Mouse (Mus musculus) forebrain, postnatal 0 days (tissue): ENCODE measurements at regions not wholly inside any gene's neighbourhood (a gene's known extent, or its start where the extent isn't known, plus 50 kb on each side); places are given as distances from the start of the nearest gene placed in this dataset.

Experiments used
- ATAC-seq: fragments of 200-750 bp; cut with Nextera tagmentation; 2 replicates; pipeline ENCODE4 v1.8.0; 2017; ENCODE audit warnings: mild to moderate bottlenecking, moderate library complexity
- DNase-seq: peaks from one replicate; pipeline ENCODE4 v3.0.0-alpha.2; 2015
- H3K27ac ChIP-seq: fragments of 300-500 bp; sonication (generic); 2 replicates; pipeline ENCODE4 v1.5.1; 2014; ENCODE audit warnings: low read depth, mild to moderate bottlenecking, antibody characterized with exemption, low read length, moderate library complexity, mixed read lengths
- H3K27me3 ChIP-seq: fragments of 300-500 bp; sonication (generic); 2 replicates; pipeline ENCODE4 v1.6.1; 2014; ENCODE audit warnings: mild to moderate bottlenecking, low read length, mixed read lengths; ENCODE audit not compliant: insufficient read depth
- H3K36me3 ChIP-seq: fragments of 300-500 bp; sonication (generic); 2 replicates; pipeline ENCODE4 v1.6.1; 2014; ENCODE audit warnings: mild to moderate bottlenecking, moderate library complexity; ENCODE audit not compliant: insufficient read depth
- H3K4me1 ChIP-seq: fragments of 300-500 bp; sonication (generic); 2 replicates; pipeline ENCODE4 v1.6.1; 2014; ENCODE audit warnings: antibody characterized with exemption; ENCODE audit not compliant: insufficient read depth
- H3K4me2 ChIP-seq: fragments of 300-500 bp; sonication (generic); 2 replicates; pipeline ENCODE4 v1.6.1; 2014; ENCODE audit warnings: low read depth, mild to moderate bottlenecking, moderate library complexity
- H3K4me3 ChIP-seq: fragments of 300-500 bp; sonication (generic); 2 replicates; pipeline ENCODE4 v1.5.1; 2014; ENCODE audit warnings: low read depth, low read length, mixed read lengths
- H3K9ac ChIP-seq: fragments of 300-500 bp; sonication (generic); 2 replicates; pipeline ENCODE4 v1.6.1; 2014; ENCODE audit warnings: mild to moderate bottlenecking
- H3K9me3 ChIP-seq: fragments of 300-500 bp; sonication (generic); 2 replicates; pipeline ENCODE4 v1.6.1; 2016; ENCODE audit warnings: low read length
- CTCF ChIP-seq: sonication (generic); IDR thresholded peaks from 2 replicates; pipeline ENCODE4 v1.5.1; 2016; ENCODE audit warnings: antibody characterized with exemption, control low read depth, low read depth
- WGBS: fragments of 180-500 bp; shearing (Covaris S2); extraction: QIAGEN DNeasy Blood & Tissue Kit; methylation state at CpG from one replicate; pipeline ENCODE4 v1.1.7; 2014; 5-methylcytosine and 5-hydroxymethylcytosine counted together

DNA sequence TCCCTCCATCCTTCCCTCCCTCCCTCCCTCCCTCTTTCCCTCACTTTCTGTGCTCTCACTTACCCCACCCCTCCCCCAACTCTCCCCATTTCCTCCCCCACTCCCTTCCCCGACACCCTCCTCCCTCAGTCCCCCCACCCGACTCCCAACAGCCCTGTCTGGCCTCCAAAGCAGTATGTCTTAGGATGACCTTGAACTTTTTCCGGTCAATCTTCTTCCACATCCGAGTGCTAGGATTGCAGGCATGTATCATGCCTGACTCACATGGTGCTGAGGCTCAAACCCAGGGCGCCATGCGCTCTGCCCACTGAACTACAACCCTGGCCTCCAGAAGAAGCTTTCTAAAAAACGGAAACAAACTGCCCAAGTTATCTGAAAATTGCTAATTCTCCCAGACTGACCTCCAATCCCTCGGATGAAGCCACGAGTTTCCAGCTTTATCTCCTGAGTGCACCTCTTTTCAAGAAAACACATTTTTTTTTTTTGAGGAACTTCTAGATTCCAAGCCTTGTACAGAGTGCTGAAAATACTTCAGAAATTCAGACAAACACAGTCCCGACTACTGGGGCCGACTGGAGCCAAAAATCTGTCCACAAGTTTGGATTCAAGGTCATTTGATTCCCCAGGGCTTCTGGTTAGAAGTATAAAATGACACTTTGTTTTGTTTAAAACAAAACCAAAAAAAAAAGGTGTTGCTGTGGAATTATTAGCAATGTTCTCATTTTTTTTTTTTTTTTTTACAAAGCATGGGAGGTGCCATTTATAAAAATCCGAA lies 141.7 kb upstream of the Tbca start:
- DNase-seq = no peak
- no peak for TF ChIP-seq CTCF
- Histone ChIP-seq H3K4me1 (no peaks in the 10 kb centered on the region), H3K4me3 (no peak overlapping the region), H3K9ac (no peak overlapping the region), H3K4me2 (no peak overlapping the region), H3K9me3 (no peaks in the 10 kb centered on the region), H3K36me3 (no peaks in the 10 kb centered on the region), H3K27me3 (peaks cover 7% of the 10 kb centered on the region), H3K27ac (no peak overlapping the region)
- WGBS = 67% methylated on average over 12 of the region's 12 CpGs
- ATAC-seq = no peak

DNA sequence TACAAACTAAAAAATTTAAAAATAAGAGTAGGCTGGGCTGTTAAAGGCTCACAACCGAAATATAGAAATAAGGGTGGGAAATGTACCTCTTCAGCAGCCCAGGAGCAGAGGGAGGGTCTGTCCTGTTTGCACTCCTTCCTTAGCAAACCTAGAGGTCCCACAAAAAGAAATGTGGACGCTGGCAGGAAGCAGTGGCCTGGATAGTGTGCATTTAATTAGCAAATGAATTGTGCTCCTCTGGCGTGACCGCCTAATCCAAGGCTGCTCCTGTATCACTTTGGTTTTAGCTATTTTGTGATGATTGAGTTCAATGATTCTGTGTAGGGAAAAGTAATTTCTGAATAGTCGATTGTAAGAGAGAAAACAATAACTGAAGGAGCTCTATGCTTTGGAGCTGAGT lies 141.1 kb upstream of the Tbca start:
- no peak for TF ChIP-seq CTCF
- no peaks in the 10 kb centered on the region for H3K9me3 ChIP-seq
- H3K9ac ChIP-seq = no peak overlapping the region
- DNase-seq = no peak
- H3K36me3 ChIP-seq = no peaks in the 10 kb centered on the region
- peaks cover 7% of the 10 kb centered on the region for H3K27me3 ChIP-seq
- 19% methylated on average over 5 of the region's 5 CpGs for WGBS
- H3K4me2 ChIP-seq = no peak overlapping the region
- no peak overlapping the region for H3K4me3 ChIP-seq
- no peak for ATAC-seq
- H3K4me1 ChIP-seq = no peaks in the 10 kb centered on the region
- H3K27ac ChIP-seq = no peak overlapping the region

DNA sequence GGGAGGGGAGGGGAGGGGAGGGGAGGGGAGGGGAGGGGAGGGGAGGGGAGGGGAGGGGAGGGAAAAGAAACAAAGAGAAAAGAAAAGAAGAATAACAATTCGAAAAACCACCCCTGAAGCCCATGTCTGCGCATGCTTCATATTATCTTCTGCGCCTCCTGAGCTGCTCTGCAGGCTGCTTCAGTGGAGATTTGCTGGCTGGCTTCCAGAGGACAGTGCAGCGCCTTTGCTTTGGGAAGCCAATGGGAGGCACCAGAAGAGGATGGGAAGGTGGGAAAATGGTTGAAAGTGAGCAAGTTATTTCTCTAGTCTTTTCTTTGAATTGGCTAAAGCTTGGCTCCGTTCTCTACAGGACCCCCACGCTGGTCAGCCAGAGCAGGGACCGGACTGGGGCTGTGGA lies 137.8 kb upstream of the Tbca start:
- H3K4me2 ChIP-seq = no peak overlapping the region
- H3K4me3 ChIP-seq = no peak overlapping the region
- H3K36me3 ChIP-seq = no peaks in the 10 kb centered on the region
- H3K9me3 ChIP-seq = no peaks in the 10 kb centered on the region
- H3K4me1 ChIP-seq = no peaks in the 10 kb centered on the region
- no peak for DNase-seq
- H3K9ac ChIP-seq = no peak overlapping the region
- H3K27me3 ChIP-seq = peaks cover 4% of the 10 kb centered on the region
- TF ChIP-seq CTCF = no peak
- WGBS = 60% methylated on average over 7 of the region's 7 CpGs
- ATAC-seq = no peak
- H3K27ac ChIP-seq = no peak overlapping the region

DNA sequence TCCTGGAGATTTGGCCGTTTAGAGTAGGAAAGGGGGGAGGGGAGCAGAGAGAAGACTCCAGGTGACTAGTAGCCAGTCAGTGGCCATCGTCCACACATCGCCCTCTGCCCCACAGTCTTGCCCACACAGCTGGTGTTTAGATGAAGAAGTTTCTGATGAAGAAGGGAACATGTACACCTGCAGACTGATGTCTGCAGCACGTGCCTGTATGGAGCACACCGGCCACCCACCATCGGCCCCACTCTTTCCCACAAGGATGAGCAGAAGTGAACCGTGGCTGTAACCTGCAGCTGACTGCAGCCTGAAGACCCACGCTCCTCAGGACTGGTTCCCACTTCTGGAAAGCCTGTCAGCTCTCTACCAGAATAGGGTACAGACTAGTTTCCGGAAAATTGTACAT lies 121.1 kb upstream of the Tbca start:
- Histone ChIP-seq H3K4me3 (no peak overlapping the region), H3K4me1 (no peaks in the 10 kb centered on the region), H3K27me3 (peaks cover 12% of the 10 kb centered on the region), H3K9me3 (no peaks in the 10 kb centered on the region), H3K27ac (no peak overlapping the region), H3K4me2 (no peak overlapping the region), H3K9ac (no peak overlapping the region), H3K36me3 (no peaks in the 10 kb centered on the region)
- TF ChIP-seq CTCF = no peak
- 69% methylated on average over 9 of the region's 9 CpGs for WGBS
- ATAC-seq (no peak), DNase-seq (no peak)

DNA sequence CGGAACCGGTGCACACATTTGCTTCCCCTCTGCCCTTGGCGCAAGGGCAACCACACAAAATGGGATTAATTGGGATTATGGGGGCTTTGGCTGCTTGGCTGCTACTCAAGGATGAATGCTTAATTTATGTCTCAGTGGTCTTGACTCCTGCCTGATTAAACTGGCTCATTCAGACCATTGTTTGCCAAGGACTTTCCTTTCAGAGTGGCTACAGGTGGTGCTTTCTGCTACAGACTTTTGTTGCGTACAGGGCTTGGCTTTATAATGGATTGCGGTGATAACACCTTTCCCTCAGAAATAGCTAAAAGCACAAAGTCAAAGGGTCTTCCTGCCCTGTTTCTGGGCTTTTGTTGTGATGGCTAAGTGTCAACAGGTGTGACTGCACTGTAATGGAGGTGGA lies 120.4 kb upstream of the Tbca start:
- no peak for DNase-seq
- TF ChIP-seq CTCF = no peak
- H3K4me2 ChIP-seq = no peak overlapping the region
- 8% methylated on average over 5 of the region's 5 CpGs for WGBS
- no peak overlapping the region for H3K9ac ChIP-seq
- H3K9me3 ChIP-seq = no peaks in the 10 kb centered on the region
- H3K27ac ChIP-seq = no peak overlapping the region
- ATAC-seq = no peak
- no peaks in the 10 kb centered on the region for H3K4me1 ChIP-seq
- no peaks in the 10 kb centered on the region for H3K36me3 ChIP-seq
- peaks cover 12% of the 10 kb centered on the region for H3K27me3 ChIP-seq
- H3K4me3 ChIP-seq = no peak overlapping the region

DNA sequence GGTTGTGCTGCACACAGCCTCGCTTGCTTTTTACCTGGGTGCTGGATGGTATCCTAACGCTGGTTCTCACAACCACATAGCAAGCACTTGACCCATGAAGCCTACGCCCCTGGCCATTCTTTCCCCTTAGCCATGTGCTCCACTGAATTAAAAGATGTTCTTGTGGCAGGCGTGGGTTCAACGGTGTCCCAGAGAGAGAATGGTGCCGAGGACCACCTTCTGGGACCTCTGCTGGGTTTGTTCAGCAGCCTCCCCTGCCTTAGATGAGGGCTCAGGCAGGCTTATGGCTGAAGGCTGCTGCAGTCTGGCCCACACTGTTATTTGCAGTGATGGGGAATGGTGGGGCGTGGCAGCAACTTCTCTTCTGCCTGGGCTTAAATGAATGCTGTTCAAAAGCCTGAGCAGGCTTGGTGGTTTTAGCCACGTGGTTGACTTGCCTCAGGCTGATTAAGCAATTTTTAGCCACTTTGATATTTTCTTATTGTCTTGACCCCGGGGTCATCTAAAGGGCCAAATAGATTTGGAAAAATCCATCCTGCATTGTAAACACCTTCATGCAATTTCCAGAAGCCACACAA lies 119.5 kb upstream of the Tbca start:
- ATAC-seq (no peak), DNase-seq (no peak)
- no peak for TF ChIP-seq CTCF
- Histone ChIP-seq H3K4me3 (no peak overlapping the region), H3K9ac (no peak overlapping the region), H3K9me3 (no peaks in the 10 kb centered on the region), H3K36me3 (no peaks in the 10 kb centered on the region), H3K27ac (no peak overlapping the region), H3K4me1 (no peaks in the 10 kb centered on the region), H3K27me3 (peaks cover 12% of the 10 kb centered on the region), H3K4me2 (no peak overlapping the region)
- 44% methylated on average over 9 of the region's 9 CpGs for whole genome bisulfite sequencing

DNA sequence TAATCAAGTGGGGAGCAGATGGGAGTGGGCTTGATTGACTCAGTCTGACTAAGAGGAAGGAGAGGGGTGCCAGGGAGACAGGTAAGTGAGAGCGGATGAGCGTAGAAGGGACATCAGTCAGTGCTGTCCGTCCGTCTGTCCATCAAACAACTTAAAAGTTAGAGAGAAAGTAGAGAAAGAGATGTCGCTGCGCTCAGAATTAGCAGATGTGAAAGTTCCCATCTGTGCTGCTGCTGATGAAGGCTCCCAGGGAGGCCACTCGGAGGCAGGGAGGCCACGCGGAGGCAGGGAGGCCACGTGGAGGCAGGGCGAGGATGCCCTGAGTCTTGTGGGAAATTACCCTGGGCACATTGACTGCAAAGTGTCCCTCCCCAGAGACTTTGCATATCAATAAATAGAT lies 118.4 kb upstream of the Tbca start:
- H3K9me3 ChIP-seq = no peaks in the 10 kb centered on the region
- no peak for ATAC-seq
- no peak overlapping the region for H3K9ac ChIP-seq
- no peak overlapping the region for H3K27ac ChIP-seq
- no peak for TF ChIP-seq CTCF
- no peaks in the 10 kb centered on the region for H3K36me3 ChIP-seq
- 89% methylated on average over 11 of the region's 11 CpGs for WGBS
- H3K4me2 ChIP-seq = no peak overlapping the region
- no peak overlapping the region for H3K4me3 ChIP-seq
- no peak for DNase-seq
- no peaks in the 10 kb centered on the region for H3K4me1 ChIP-seq
- peaks cover 12% of the 10 kb centered on the region for H3K27me3 ChIP-seq
